ENCODE assay signal across 8 mouse cellular contexts in genomic region chr6:91440474-91441144, GRCm38 (mm10). TPM values are rescaled to one million over a fixed set of nuclear protein-coding genes. Genes with fewer than 3 reads are reported as not detected.
DNase-seq lines count a peak whose midpoint lies in the region; ATAC-seq and TF ChIP-seq lines count a peak whose summit lies in the region.

No protein-coding gene starts in this region.

- WGBS in kidney, embryonic 14.5 days = 3% methylated on average over 30 of the region's 30 CpGs
- WGBS in limb, embryonic 15.5 days = 2% methylated on average over 30 of the region's 30 CpGs

- no peak for TF ChIP-seq POLR2A in bone marrow macrophage, adult 2 months (IDR thresholded peaks at IDR 0.05; ENCODE audit: borderline replicate concordance, low read depth, low read length)
- peak; percentile 99 for TF ChIP-seq POLR2A in embryonic fibroblast, embryonic 13.5 days (IDR thresholded peaks at IDR 0.05; ENCODE audit: low read depth, low read length)

- peaks cover 3% of the 10 kb centered on the region; the same call in 1 of the 2 replicates for H3K4me1 ChIP-seq in bone marrow macrophage, adult 2 months (ENCODE audit: control insufficient read depth, insufficient read depth, low read length)
- no peaks in the 10 kb centered on the region for H3K4me1 ChIP-seq in embryonic fibroblast, embryonic 13.5 days (ENCODE audit: control insufficient read depth, insufficient read depth, low read length)
- H3K4me1 ChIP-seq in kidney, embryonic 14.5 days (ENCODE audit: control insufficient read depth, insufficient read depth, low read length) = no peaks in the 10 kb centered on the region
- H3K4me1 ChIP-seq in limb, embryonic 15.5 days = peaks cover 5% of the 10 kb centered on the region

- peak overlapping the region; percentile 68 for H3K4me3 ChIP-seq in bone marrow macrophage, adult 2 months (ENCODE audit: insufficient read depth, low read length)
- peak overlapping the region; percentile 53 for H3K4me3 ChIP-seq in embryonic fibroblast, embryonic 13.5 days (ENCODE audit: insufficient read depth, low read length)
- H3K4me3 ChIP-seq in kidney, embryonic 14.5 days (ENCODE audit: low read length) = peak overlapping the region; percentile 73
- peak overlapping the region; percentile 63 for H3K4me3 ChIP-seq in limb, embryonic 15.5 days

- ATAC-seq in kidney, embryonic 14.5 days (ENCODE audit: low FRiP score, low TSS enrichment) = peak; percentile 96
- ATAC-seq in limb, embryonic 15.5 days (ENCODE audit: insufficient number of reproducible peaks, low FRiP score, low TSS enrichment, low read depth) = peak; percentile 89

- DNase-seq in A20 (ENCODE audit: low read depth, low spot score) = peak; percentile 95
- peak; percentile 89 to 95 for DNase-seq in heart, adult 9 months (ENCODE audit: low spot score in 2 of 2)
- peak; percentile 85 to 96 for DNase-seq in monocyte, adult 2 months (ENCODE audit: low read depth in 1 of 2, low spot score in 2 of 2)
- DNase-seq in spleen, postnatal 36 days (ENCODE audit: low spot score in 2 of 2) = peak; percentile 85 to 87

- H3K4me2 ChIP-seq in kidney, embryonic 14.5 days (replicated peaks; ENCODE audit: low read depth, low read length) = peak overlapping the region; percentile 96
- H3K4me2 ChIP-seq in limb, embryonic 15.5 days = peak overlapping the region; percentile 91

- no peaks in the 10 kb centered on the region for H3K36me3 ChIP-seq in kidney, embryonic 14.5 days (ENCODE audit: control insufficient read depth, insufficient read depth, low read length)
- no peaks in the 10 kb centered on the region for H3K36me3 ChIP-seq in limb, embryonic 15.5 days

- H3K27me3 ChIP-seq in kidney, embryonic 14.5 days (ENCODE audit: control insufficient read depth, insufficient read depth, low read length) = peaks cover 9% of the 10 kb centered on the region
- peaks cover 12% of the 10 kb centered on the region; the same call in 1 of the 2 replicates for H3K27me3 ChIP-seq in limb, embryonic 15.5 days

- H3K9me3 ChIP-seq in kidney, embryonic 14.5 days (ENCODE audit: control insufficient read depth, low read length) = no peaks in the 10 kb centered on the region
- no peaks in the 10 kb centered on the region for H3K9me3 ChIP-seq in limb, embryonic 15.5 days

- TF ChIP-seq CTCF in bone marrow macrophage, adult 2 months (IDR thresholded peaks at IDR 0.05; ENCODE audit: low read depth, low read length) = no peak
- TF ChIP-seq CTCF in embryonic fibroblast, embryonic 13.5 days (IDR thresholded peaks at IDR 0.05; ENCODE audit: borderline replicate concordance, insufficient read depth, low read length) = no peak

- H3K9ac ChIP-seq in kidney, embryonic 14.5 days (ENCODE audit: low read depth, low read length) = peak overlapping the region; percentile 72
- peak overlapping the region; percentile 53 for H3K9ac ChIP-seq in limb, embryonic 15.5 days

- peak overlapping the region; percentile 41 for H3K27ac ChIP-seq in bone marrow macrophage, adult 2 months (ENCODE audit: insufficient read depth, low read depth, low read length)
- H3K27ac ChIP-seq in embryonic fibroblast, embryonic 13.5 days (ENCODE audit: insufficient read depth, low read length) = no peak overlapping the region
- no peak overlapping the region; the same call in 1 of the 2 replicates for H3K27ac ChIP-seq in kidney, embryonic 14.5 days (ENCODE audit: low read depth, low read length)
- H3K27ac ChIP-seq in limb, embryonic 15.5 days = peak overlapping the region; percentile 77

RNA-seq across cellular contexts. Expression of gene Wnt7a, which starts 29.4 kb away (rescaled TPM):
- not detected in 2 replicates for polyA plus RNA-seq in bone marrow macrophage, adult 2 months (2012; ENCODE audit: insufficient read depth, insufficient read length, missing spikeins)
- polyA plus RNA-seq in embryonic fibroblast, embryonic 13.5 days (2011; ENCODE audit: insufficient read length, low read depth, missing spikeins) = not detected in 2 replicates
- 0.22 TPM in 1 of 2 replicates, not detected in the other for polyA plus RNA-seq in kidney, embryonic 14.5 days (2014; fragmentation: Nextera tagmentation; extraction: Ambion mirVana)
- polyA plus RNA-seq in limb, embryonic 15.5 days (2015; fragmentation: Nextera tagmentation; extraction: Ambion mirVana) = 4.1 and 4.5 TPM in 2 replicates

RNA-seq across cellular contexts. Expression of gene Chchd4, which starts 32.7 kb away (rescaled TPM):
- 5.5 and 6.7 TPM in 2 replicates for polyA plus RNA-seq in bone marrow macrophage, adult 2 months (2012; ENCODE audit: insufficient read depth, insufficient read length, missing spikeins)
- 5.3 and 5.8 TPM in 2 replicates for polyA plus RNA-seq in embryonic fibroblast, embryonic 13.5 days (2011; ENCODE audit: insufficient read length, low read depth, missing spikeins)
- polyA plus RNA-seq in kidney, embryonic 14.5 days (2014; fragmentation: Nextera tagmentation; extraction: Ambion mirVana) = 31.7 and 33.1 TPM in 2 replicates
- 18.9 and 21.8 TPM in 2 replicates for polyA plus RNA-seq in limb, embryonic 15.5 days (2015; fragmentation: Nextera tagmentation; extraction: Ambion mirVana)

RNA-seq across cellular contexts. Expression of gene Tmem43, which starts 32.9 kb away (rescaled TPM):
- 82.3 and 87.5 TPM in 2 replicates for polyA plus RNA-seq in bone marrow macrophage, adult 2 months (2012; ENCODE audit: insufficient read depth, insufficient read length, missing spikeins)
- polyA plus RNA-seq in embryonic fibroblast, embryonic 13.5 days (2011; ENCODE audit: insufficient read length, low read depth, missing spikeins) = 99.4 and 116 TPM in 2 replicates
- 31.1 and 47.9 TPM in 2 replicates for polyA plus RNA-seq in kidney, embryonic 14.5 days (2014; fragmentation: Nextera tagmentation; extraction: Ambion mirVana)
- polyA plus RNA-seq in limb, embryonic 15.5 days (2015; fragmentation: Nextera tagmentation; extraction: Ambion mirVana) = 81.3 and 89.9 TPM in 2 replicates

Comparison
In these comparisons a context has a peak if more than half of its experiments do, and no peak if none do; other contexts are left out.
1. H3K27ac ChIP-seq: peak in bone marrow macrophage, adult 2 months (single experiment) and limb, embryonic 15.5 days (single experiment); none in embryonic fibroblast, embryonic 13.5 days (single experiment) and kidney, embryonic 14.5 days (single experiment).
2. Peak in every context shown above with its lines, with median percentiles within 50 percentile points of each other: DNase-seq and H3K4me3 ChIP-seq.